Mouse (Mus musculus): ENCODE results near the gene Olfr1160. TPM values are rescaled to one million over a fixed set of nuclear protein-coding genes. Genes with fewer than 3 reads are reported as not detected.
"Not testable (repeated sequence)": the region's sequence is repeated elsewhere in the genome, so short reads cannot be mapped to it uniquely, and the experiment has no call there.

The Olfr1160 gene
- polyA plus RNA-seq (2015; fragmentation: Nextera tagmentation; extraction: Ambion mirVana): not detected in 2 replicates

DNA sequence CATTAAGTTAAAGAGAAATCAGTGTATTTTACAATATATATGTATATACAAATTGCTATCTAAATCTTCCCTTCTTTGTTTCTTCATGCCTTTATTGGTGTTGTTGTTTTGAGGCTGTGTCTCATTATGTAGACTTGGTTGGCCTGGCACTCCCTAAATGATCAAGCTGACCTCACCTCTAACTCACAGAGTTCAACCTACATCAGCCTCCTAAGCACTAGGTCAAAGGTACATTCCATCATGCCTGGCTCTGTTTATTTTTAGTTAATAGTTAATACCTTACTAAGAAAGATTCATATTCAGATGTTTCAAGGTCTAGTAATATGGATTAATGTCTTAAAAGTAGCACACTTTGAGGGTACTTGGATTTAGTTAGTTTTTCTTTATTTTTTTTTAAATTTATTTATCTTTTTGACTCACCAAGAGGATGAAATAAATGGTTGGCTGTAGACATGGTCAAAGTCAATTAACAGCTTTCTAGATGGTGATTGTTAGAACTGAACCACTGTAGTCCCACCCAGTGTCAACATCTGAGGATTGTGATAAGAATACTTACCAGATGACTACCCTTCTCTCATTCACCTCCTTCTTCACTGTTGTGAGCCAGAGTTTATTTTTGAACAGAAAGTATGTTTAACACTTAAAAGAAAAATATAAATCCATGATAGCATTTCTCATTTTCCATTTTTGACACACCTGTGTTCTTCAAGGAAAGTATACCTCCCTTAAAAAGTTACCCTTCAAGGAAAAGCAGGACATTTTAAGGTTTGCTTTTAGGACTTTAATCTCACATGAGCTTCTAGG lies at the start of gene Olfr1160:
Gene Olfr1160 (minus strand): TSS at position 754 of the 804 bp plus-strand sequence.
- peak; percentile 80 for ATAC-seq (ENCODE audit: low read depth)
- H3K9ac ChIP-seq (ENCODE audit: low read depth, low read length): no peak within 1 kb of the TSS
- H3K36me3 ChIP-seq (ENCODE audit: control insufficient read depth, insufficient read depth): no peaks in the 10 kb centered on the region
- no peak within 1 kb of the TSS for H3K4me2 ChIP-seq (ENCODE audit: low read depth, low read length)
- no peak within 1 kb of the TSS for H3K27ac ChIP-seq (ENCODE audit: low read length)
- no peaks in the 10 kb centered on the region for H3K4me1 ChIP-seq (ENCODE audit: control insufficient read depth, low read depth, low read length)
- H3K27me3 ChIP-seq (ENCODE audit: control insufficient read depth, insufficient read depth, low read depth, low read length): no peaks in the 10 kb centered on the region
- H3K9me3 ChIP-seq (replicated peaks; ENCODE audit: control insufficient read depth, low read length): no peaks in the 10 kb centered on the region
- no peak within 1 kb of the TSS for H3K4me3 ChIP-seq (ENCODE audit: low read depth, low read length)

DNA sequence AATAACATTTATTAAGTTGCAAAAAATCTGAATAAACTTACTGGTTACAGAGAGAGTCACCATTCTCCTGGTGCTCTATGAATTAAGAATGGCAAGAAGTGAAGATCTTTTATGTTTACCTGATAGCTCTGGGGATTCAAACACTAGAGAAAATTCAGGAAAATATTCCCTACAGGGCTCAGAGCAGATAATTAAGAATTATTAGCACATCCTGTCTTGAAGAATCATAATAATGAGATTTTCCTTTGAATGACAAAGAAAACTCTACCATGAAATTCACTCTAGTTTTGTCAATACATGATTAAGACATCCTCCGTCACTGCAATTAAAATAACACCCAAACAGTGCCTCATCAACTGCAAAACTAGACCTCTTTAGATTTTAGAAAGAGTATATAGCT lies 43.0 kb upstream of the Olfr1160 start, which contains the start of gene Olfr1162:
Gene Olfr1162 (minus strand): TSS at position 101 of the 400 bp plus-strand sequence.
- ATAC-seq (ENCODE audit: low read depth): no peak
- H3K4me1 ChIP-seq (ENCODE audit: control insufficient read depth, low read depth, low read length): no peaks in the 10 kb centered on the region
- 56% methylated on average over 1 of the region's 1 CpGs for WGBS (ENCODE audit: insufficient replicate concordance)
- no peaks in the 10 kb centered on the region for H3K27me3 ChIP-seq (ENCODE audit: control insufficient read depth, insufficient read depth, low read depth, low read length)
- H3K4me3 ChIP-seq (ENCODE audit: low read depth, low read length): no peak within 1 kb of the TSS
- no peaks in the 10 kb centered on the region for H3K36me3 ChIP-seq (ENCODE audit: control insufficient read depth, insufficient read depth)
- no peaks in the 10 kb centered on the region for H3K9me3 ChIP-seq (replicated peaks; ENCODE audit: control insufficient read depth, low read length)
- no peak within 1 kb of the TSS for H3K27ac ChIP-seq (ENCODE audit: low read length)
- no peak within 1 kb of the TSS for H3K9ac ChIP-seq (ENCODE audit: low read depth, low read length)
- H3K4me2 ChIP-seq (ENCODE audit: low read depth, low read length): no peak within 1 kb of the TSS

DNA sequence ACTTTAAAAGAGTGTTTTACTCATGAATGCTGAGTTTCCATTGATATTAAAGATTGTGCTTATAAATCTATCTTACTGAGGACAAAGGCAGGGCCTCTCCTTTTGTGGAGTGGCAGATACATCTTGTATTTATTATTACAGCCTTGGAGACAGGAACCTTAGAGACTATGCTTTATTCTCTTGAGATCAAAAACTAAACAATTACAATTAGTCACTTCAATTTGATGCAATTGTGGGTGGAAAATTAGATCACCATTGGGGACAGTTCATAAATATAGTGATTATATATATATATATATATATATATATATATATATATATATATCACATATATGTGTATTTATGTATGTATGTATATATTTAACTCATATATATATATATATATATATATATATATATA lies 29.5 kb upstream of the Olfr1160 start, which contains the start of gene Olfr73:
Gene Olfr73 (minus strand): TSS at position 101 of the 400 bp plus-strand sequence.
- H3K4me1 ChIP-seq (ENCODE audit: control insufficient read depth, low read depth, low read length): no peaks in the 10 kb centered on the region
- H3K27me3 ChIP-seq (ENCODE audit: control insufficient read depth, insufficient read depth, low read depth, low read length): no peaks in the 10 kb centered on the region
- H3K9ac ChIP-seq (ENCODE audit: low read depth, low read length): no peak within 1 kb of the TSS
- H3K36me3 ChIP-seq (ENCODE audit: control insufficient read depth, insufficient read depth): no peaks in the 10 kb centered on the region
- no peak for ATAC-seq (ENCODE audit: low read depth)
- no peak within 1 kb of the TSS for H3K27ac ChIP-seq (ENCODE audit: low read length)
- H3K4me3 ChIP-seq (ENCODE audit: low read depth, low read length): no peak within 1 kb of the TSS
- no peaks in the 10 kb centered on the region for H3K9me3 ChIP-seq (replicated peaks; ENCODE audit: control insufficient read depth, low read length)
- no peak within 1 kb of the TSS for H3K4me2 ChIP-seq (ENCODE audit: low read depth, low read length)

DNA sequence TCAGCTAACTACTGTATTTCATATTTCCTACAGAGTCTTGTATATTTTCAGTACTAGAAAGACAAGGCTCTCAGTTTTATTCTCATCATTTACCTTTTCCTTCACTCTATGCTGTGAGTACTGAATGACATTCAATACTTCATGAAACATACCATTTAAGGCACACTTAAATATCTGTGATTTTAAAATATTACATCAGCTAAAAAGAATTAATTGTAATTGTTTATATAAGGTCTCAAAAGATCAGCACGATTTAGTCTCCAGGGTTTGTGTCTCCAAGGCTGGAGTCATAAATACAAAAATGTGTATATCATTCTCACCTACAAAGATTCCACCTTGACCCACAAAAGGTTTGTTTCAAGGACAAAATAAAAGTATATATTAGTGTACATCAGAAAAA lies 14.4 kb upstream of the Olfr1160 start, which contains the start of gene Olfr1161:
Gene Olfr1161 (plus strand): TSS at position 301 of the 400 bp plus-strand sequence.
- not testable (repeated sequence) for H3K9ac ChIP-seq (ENCODE audit: low read depth, low read length); H3K4me2 ChIP-seq (ENCODE audit: low read depth, low read length); H3K27ac ChIP-seq (ENCODE audit: low read length); H3K36me3 ChIP-seq (ENCODE audit: control insufficient read depth, insufficient read depth); ATAC-seq (ENCODE audit: low read depth); H3K4me1 ChIP-seq (ENCODE audit: control insufficient read depth, low read depth, low read length); H3K4me3 ChIP-seq (ENCODE audit: low read depth, low read length); H3K9me3 ChIP-seq (replicated peaks; ENCODE audit: control insufficient read depth, low read length); H3K27me3 ChIP-seq (ENCODE audit: control insufficient read depth, insufficient read depth, low read depth, low read length)
- WGBS (ENCODE audit: insufficient replicate concordance): 57% methylated on average over 1 of the region's 1 CpGs

DNA sequence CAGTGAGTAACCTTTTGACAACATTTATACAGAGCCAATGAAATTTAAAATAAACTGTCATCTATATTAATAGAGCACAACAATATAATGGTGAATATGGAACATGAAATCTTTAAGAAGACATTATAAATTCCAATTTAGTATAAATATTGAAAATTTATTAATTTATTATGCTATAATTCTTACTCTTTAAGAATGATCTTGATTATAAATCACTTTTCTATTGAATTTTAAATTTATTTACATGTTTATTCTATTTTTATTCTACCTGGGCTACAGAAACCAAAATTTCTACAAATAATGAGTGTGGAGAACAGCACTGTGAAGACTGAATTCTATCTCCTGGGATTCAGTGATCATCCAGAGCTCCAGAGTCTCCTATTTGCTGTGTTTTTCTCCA lies 18.3 kb downstream of the Olfr1160 start, which contains the start of gene Olfr1158:
Gene Olfr1158 (plus strand): TSS at position 301 of the 400 bp plus-strand sequence.
- H3K4me2 ChIP-seq (ENCODE audit: low read depth, low read length): no peak within 1 kb of the TSS
- H3K27ac ChIP-seq (ENCODE audit: low read length): no peak within 1 kb of the TSS
- no peak for ATAC-seq (ENCODE audit: low read depth)
- H3K4me3 ChIP-seq (ENCODE audit: low read depth, low read length): no peak within 1 kb of the TSS
- H3K9me3 ChIP-seq (replicated peaks; ENCODE audit: control insufficient read depth, low read length): no peaks in the 10 kb centered on the region
- no peaks in the 10 kb centered on the region for H3K36me3 ChIP-seq (ENCODE audit: control insufficient read depth, insufficient read depth)
- no peaks in the 10 kb centered on the region for H3K4me1 ChIP-seq (ENCODE audit: control insufficient read depth, low read depth, low read length)
- H3K27me3 ChIP-seq (ENCODE audit: control insufficient read depth, insufficient read depth, low read depth, low read length): no peaks in the 10 kb centered on the region
- no peak within 1 kb of the TSS for H3K9ac ChIP-seq (ENCODE audit: low read depth, low read length)

DNA sequence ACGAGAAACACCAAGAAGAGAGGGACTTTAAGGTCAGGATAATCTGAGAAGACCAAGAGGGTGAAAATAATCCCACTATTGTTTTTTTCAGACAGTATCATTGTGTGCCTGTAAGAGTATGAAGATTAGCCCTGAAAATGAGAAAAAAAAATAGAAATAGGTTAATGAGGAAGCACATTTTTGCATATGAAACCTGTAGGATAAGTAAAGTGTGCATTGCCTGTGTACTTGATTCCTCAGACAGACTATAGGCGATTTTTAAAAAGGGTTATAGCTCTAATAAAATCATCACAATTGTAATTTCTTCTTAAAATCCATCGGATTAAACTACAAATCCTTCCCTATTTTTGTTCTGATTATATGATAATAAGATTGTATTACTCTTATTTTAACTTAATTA lies 33.5 kb downstream of the Olfr1160 start, which contains the start of gene Olfr74:
Gene Olfr74 (minus strand): TSS at position 101 of the 400 bp plus-strand sequence.
- ATAC-seq (ENCODE audit: low read depth): no peak
- Histone ChIP-seq H3K27me3 (ENCODE audit: control insufficient read depth, insufficient read depth, low read depth, low read length) (no peaks in the 10 kb centered on the region), H3K4me3 (ENCODE audit: low read depth, low read length) (no peak within 1 kb of the TSS), H3K9ac (ENCODE audit: low read depth, low read length) (no peak within 1 kb of the TSS), H3K9me3 (replicated peaks; ENCODE audit: control insufficient read depth, low read length) (no peaks in the 10 kb centered on the region), H3K4me1 (ENCODE audit: control insufficient read depth, low read depth, low read length) (no peaks in the 10 kb centered on the region), H3K27ac (ENCODE audit: low read length) (no peak within 1 kb of the TSS), H3K4me2 (ENCODE audit: low read depth, low read length) (no peak within 1 kb of the TSS), H3K36me3 (ENCODE audit: control insufficient read depth, insufficient read depth) (no peaks in the 10 kb centered on the region)
- 44% methylated on average over 3 of the region's 3 CpGs for WGBS (ENCODE audit: insufficient replicate concordance)

DNA sequence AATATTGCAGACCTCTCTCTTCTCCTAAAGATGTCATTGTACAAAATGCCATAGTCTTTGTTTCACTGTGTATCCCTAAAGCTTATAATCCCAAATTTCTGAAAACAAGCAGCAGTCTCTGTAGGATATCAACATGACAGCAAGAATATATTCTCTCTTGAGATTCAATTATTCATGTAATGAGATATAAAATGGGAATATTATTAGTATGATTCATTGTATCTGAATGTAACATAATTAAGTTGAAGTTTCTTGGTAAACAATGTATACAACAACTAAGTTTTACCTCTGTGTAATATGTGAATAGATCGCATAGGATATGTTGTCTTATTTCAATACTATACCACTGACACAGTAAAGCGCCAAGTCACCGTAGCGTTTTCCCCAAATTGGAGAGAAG lies 39.9 kb downstream of the Olfr1160 start, which contains the start of gene Olfr1157:
Gene Olfr1157 (minus strand): TSS at position 101 of the 400 bp plus-strand sequence.
- no peaks in the 10 kb centered on the region for H3K9me3 ChIP-seq (replicated peaks; ENCODE audit: control insufficient read depth, low read length)
- H3K4me3 ChIP-seq (ENCODE audit: low read depth, low read length): no peak within 1 kb of the TSS
- no peak for ATAC-seq (ENCODE audit: low read depth)
- H3K9ac ChIP-seq (ENCODE audit: low read depth, low read length): no peak within 1 kb of the TSS
- H3K36me3 ChIP-seq (ENCODE audit: control insufficient read depth, insufficient read depth): no peaks in the 10 kb centered on the region
- no peaks in the 10 kb centered on the region for H3K27me3 ChIP-seq (ENCODE audit: control insufficient read depth, insufficient read depth, low read depth, low read length)
- no peak within 1 kb of the TSS for H3K27ac ChIP-seq (ENCODE audit: low read length)
- no peaks in the 10 kb centered on the region for H3K4me1 ChIP-seq (ENCODE audit: control insufficient read depth, low read depth, low read length)
- WGBS (ENCODE audit: insufficient replicate concordance): 88% methylated on average over 4 of the region's 4 CpGs
- H3K4me2 ChIP-seq (ENCODE audit: low read depth, low read length): no peak within 1 kb of the TSS

DNA sequence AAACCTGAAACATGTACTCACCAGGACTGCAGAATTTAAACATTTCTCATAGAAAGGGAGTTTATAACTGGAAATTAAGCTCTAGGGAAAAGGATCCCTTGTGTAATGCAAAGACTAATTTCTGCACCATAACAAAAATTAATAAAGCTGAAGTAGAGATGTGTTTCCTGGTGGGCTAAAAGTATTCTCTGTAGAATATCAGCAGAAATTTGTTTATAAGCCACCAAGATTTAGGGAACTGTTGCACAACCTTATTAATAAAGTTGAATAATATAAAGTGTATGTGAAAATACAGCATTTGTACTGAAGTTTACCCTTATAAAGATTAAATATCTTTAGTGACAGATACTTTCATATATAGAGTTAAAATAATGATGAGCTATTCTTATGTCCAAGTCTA lies 55.1 kb downstream of the Olfr1160 start, which contains the start of gene Olfr1156:
Gene Olfr1156 (minus strand): TSS at position 101 of the 400 bp plus-strand sequence.
- Histone ChIP-seq H3K4me2 (ENCODE audit: low read depth, low read length) (no peak within 1 kb of the TSS), H3K9ac (ENCODE audit: low read depth, low read length) (no peak within 1 kb of the TSS), H3K27me3 (ENCODE audit: control insufficient read depth, insufficient read depth, low read depth, low read length) (no peaks in the 10 kb centered on the region), H3K36me3 (ENCODE audit: control insufficient read depth, insufficient read depth) (no peaks in the 10 kb centered on the region), H3K4me1 (ENCODE audit: control insufficient read depth, low read depth, low read length) (no peaks in the 10 kb centered on the region), H3K9me3 (replicated peaks; ENCODE audit: control insufficient read depth, low read length) (no peaks in the 10 kb centered on the region), H3K27ac (ENCODE audit: low read length) (no peak within 1 kb of the TSS), H3K4me3 (ENCODE audit: low read depth, low read length) (no peak within 1 kb of the TSS)
- no peak for ATAC-seq (ENCODE audit: low read depth)
